Mouse (Mus musculus): Measurements from ENCODE around the gene Sned1.
A peak's percentile ranks its signal among the peaks of the same experiment; 100 is the strongest.
"Not testable (repeated sequence)": the region's sequence is repeated elsewhere in the genome, so short reads cannot be mapped to it uniquely, and the experiment has no call there.

Sned1 gene

DNA sequence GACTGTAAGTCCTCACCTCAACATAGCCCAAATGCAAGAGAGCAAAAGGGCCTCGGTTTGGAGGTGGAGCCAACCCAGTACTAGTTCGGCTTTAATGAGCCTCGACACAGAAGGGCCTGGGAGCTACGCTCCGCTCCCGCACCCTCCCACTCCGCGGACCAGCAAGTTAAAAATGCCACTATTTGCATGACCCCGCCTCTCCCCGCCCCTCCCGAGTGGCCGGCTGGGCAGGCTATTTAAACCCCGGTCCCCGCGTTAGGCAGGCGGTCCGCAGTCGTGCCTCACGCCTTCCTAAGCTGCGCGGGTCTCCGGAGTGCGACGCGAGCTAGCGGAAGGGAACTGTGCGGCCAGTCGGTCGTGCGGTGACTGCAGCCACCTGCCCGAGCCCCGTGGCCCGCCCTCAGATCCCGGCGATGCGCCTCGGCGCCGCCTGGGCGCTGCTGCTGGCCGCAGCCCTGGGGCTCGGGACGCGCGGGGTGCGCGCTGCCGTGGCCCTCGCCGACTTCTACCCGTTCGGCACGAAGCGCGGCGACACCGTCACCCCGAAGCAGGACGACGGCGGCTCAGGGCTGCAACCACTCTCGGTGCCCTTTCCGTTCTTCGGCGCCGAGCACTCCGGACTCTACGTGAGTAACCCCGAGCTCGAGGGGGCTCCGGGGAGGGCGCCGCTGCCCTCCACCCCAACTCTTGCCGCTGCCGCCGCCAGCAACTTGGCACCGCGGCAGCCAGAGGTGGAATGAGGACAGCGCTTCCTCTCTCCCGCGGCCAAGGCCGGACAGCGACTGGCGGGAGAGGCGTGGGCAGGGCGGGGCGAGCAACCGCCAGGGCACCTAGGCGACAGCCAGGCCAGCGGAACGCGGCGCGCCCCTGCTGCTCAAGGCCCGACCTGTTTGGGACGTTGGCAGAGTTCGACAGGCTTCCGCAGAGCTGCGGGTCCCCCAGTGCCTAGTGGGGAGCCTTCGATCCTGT lies at the start of gene Sned1:
Gene Sned1, plus strand, starts transcription at position 266 of the 969 bp plus-strand sequence.
- DNase-seq (ENCODE audit: low spot score): peak; percentile 94

DNA sequence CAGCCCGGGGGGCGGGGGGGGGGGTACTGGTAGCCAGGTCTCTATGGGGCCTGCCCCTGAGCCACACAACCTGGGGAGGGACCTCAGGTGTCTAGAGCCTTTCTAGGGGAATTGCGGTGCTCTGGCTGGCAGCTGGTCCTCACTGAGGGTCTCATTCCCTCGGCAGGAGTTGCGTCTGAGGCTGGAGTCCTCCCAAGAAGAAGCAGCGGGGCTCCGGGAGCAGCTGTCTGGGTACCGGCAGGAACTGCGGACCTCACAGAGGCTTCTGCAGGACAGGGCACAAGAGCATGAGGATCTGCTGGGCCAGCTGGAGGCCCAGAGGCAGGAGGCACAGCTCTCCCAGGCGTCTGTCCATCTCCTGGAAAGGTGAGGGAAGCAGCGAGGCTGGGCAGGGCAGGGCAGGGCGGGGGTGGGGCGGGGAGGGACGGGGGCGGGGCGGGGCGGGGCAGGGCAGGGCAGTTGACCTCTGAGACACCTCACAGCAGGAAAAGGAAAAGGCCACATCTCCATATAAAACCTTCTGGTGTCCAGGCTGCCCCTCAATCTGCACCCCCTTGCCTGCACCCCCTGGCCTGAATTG lies 44.8 kb upstream of the Sned1 start:
- no peak for DNase-seq (ENCODE audit: low spot score)

DNA sequence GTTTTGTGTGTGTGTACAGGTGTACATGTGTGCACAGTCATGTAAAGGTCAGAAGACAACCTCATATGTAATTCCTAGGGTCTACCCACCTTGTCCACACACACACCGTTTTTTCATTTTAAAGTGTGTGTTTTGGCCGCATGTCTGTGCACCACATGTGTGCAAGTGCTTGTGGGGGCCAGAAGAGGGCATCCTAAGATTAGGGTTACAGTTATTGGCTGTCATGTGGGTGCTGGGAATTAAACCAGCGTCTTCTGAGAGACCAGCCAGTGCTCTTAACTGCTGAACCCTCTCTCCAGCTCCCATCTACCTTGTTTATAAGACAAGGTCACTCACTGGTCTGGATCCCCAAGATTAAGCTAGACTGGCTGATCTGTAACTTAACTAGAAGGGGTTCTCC lies 40.7 kb upstream of the Sned1 start:
- DNase-seq (ENCODE audit: low spot score): no peak

DNA sequence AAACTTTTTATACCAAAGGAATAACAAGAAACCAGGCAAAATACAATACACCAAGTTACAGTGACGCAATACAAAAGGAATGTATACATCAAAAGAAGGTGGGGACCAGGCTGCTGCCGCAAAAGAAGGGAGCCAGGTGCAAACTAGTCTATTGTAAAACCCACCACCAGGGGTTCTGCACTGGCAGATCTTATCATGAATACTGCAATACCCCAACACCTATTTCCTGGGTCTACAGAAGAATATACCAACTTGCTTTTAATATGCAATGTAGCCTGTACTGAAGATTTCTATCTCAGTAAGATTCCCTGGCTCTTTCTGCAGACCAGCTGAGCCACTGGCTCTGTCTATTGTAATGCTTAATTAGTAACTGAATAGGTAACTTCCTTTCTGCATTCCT lies 38.2 kb upstream of the Sned1 start:
- DNase-seq (ENCODE audit: low spot score): not testable (repeated sequence)

DNA sequence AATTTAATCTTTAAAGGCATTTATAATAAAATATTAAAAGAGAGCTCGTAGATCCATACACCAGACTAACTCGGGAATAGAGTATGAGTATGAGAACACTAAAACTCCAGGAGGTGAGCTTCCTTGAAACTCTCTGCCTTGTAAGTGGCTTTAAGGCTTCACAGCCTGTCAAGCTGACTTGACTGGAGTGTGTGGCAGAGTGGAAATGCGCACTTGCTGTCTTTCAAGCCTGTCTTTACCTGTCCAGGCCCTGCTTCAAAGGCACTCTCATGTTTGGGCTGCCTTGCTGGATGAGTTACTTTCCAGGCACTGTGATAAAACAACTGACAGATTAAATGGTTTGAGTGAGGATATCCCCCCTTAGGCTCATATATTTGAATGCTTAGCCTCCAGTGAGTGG lies 37.7 kb upstream of the Sned1 start:
- DNase-seq (ENCODE audit: low spot score): no peak

DNA sequence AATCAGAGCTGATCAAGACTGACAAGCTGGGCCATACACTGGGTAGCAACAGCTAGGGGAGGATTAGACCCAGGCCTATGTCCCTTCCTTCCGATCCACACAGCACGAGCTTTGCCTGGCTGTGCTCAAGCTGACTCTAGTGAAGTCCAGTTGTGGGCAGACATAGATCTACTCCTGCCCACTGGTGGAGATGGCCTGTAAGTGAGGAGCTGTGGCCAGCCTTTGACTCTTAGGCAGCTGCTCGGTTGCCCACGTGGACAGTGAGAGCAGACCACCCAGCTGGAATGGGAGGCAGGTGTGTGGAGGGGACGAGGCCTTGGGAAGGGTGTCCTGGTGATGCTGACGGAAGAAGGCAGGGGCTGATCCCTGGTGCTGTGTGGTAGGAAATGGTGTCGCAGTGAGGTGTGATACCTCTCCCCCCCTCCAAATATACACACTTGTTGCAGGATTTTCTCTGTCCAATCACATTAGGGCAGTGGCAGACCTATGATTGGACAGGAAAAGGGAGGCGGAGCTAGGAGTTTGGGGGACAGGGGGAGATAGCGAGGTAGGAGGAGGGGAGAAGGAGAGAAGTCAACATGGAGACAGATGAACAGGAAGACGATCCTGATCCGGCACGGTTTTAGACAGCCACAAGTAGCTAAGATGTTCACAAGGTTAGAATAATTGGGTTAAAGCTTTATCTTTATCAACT lies 29.2 kb upstream of the Sned1 start:
- DNase-seq (ENCODE audit: low spot score): no peak

DNA sequence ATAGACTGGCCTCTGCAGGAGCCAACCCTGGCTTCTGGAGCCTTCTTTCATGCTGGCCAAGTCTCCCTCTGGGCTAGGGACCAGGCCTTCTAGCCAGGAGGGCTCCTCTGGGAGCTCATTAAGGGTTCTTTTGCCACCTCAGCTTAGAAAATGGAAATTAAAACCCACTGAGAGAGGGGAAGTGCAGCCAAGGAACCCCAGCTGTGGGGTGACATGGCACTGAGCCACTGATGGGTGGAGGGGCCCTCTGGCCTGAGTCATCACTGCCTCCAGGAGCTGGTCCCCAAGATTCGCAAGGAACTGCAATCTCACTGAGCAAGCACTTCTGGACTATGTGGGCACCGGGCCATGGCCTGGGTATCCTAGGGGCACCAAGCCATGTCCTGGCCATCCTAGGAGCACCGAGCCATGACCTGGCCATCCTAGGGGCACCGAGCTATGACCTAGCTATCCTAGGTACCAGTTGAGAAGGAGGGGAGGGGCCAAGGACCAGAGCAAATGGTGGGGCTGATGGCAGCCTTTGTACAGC lies 28.0 kb upstream of the Sned1 start:
- no peak for DNase-seq (ENCODE audit: low spot score)

DNA sequence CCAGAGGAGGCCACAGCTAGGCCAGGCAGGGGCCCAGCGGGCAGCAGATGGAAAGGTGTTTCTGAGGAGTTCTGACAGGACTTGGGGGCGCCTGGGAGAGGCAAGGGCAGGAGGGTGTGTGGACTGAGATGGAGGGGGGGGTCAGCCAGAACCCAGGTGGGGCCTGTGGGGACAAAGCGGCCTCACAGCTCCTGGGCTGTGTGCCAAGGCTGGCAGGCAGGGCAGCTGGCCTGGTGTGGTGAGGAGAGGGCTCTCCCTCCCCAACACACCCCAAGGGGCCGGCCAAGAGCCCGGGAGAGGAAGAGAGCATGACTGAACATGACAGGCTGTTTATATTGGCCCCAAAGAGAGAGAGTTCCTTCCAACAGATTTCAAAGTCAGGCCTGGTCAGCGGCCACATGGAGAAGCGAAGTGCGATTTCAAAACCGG lies 25.4 kb upstream of the Sned1 start:
- peak; percentile 91 for DNase-seq (ENCODE audit: low spot score)

DNA sequence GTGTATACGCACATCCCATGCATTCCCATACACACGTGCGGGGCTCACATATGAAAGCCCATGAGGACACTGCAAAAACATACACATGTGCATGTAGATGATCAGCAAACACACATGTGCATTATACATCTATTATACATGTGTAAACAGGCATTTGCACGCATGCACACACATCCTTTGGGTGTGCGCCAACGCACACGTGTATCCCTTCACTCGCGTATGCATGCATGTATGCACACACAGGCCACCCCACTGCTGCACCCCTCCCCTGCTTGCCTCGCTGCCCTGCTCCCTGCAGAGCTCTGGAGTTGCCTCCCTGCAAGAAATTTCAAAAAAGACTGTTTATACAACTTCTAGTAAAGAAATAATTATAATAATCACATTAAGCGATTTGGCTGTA lies 24.6 kb upstream of the Sned1 start:
- DNase-seq (ENCODE audit: low spot score): no peak

DNA sequence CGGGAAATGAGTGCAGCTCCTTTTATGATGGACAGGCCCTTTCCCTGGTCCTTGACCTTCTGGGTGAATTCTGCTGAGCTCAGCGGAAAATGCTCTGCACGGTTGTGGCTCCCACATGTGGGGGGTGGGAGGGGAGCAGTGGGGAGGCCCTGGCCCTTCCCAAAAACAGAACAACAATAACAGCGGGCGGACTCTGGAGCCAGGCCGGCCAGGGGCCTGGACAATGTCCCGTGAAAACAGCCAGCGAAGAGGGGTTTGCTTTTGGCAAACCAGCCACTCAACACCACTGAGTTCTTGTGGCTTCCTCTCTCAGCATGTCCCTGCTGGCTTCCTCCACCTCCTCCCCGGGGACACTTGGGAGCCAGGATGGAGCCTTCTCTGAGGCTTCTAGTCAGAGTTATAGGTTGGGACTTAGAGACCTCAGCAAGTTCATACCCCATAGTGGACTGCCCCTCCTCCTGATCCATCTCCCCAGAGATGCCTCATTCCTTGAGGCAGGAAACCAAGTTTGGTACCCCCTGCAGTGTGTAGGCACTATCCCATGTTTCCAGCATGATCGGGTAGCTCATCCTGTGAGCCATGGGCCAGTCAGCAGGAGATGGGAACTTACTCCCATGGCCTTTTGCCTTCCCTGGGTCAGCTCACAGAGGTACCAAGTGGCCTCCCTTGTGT lies 24.0 kb upstream of the Sned1 start:
- DNase-seq (ENCODE audit: low spot score): peak; percentile 21

DNA sequence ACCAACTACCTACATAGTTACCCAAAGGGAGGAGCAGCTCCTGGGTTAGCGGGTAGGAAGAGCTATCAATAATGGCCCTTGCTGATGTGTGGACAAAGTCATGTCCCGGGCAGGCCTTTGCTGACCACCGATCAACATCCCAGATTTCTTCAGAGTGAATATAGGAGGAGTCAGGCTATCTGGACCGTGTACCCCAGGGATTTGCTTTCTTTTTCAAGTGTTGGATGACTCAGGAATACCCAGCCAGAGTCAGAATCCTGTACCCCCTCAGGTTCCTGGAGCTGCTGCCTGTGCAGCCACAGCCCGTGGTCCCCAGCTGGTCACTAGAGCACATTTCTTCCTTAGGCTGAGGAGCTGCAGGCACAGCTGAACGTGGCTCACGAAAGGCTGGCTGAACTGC lies 23.2 kb upstream of the Sned1 start:
- DNase-seq (ENCODE audit: low spot score): no peak

DNA sequence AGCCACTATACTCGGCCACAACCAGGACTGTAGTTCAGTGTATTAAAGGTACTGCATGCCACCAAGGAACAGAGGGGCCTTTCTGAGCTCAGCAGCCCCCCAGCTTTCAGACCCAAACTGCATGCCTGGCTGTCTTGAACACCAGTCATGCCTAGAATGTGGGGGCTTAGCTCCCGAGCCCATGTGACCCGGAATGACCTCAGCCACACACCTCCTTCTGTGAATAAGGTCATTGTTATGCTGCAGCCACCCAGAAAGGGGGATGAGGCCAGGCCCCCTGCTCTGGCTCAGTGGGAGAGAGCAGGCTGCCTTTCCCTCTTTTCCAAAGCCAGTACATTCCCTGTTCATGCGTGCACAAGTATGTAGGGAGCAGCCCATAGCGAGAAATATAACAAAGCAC lies 21.0 kb upstream of the Sned1 start:
- no peak for DNase-seq (ENCODE audit: low spot score)

DNA sequence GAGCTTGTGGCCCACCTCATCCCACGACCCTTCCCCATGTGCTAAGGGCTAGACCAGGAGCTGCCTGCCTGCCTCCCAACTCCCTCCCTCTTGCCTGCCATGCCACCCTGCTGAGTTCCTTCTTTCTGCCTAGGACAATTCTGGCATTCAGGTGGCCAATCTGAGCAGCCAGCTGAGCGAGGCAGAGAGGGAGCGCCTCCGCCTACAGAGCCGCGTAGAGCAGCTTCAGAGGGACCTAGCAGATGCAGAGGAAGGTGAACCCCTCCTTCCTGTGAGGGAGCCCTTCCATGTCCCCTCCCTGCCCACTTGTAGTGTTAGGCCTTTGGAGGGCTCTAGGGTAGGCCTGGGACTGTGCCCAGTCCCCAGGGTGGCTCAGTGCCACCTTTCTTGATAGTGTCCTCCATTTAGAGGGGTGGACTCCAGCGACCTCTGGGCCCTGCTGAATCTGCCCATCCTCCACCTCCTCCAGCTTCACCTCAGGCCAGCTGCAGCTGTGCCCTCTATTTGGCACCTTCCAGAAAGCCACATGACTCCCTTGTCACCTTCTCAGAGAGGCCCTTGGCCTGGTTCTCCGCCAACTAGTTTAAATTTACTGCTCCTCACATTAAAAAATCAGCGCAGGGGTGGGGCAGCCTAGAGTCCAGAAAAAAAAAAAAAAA lies 18.7 kb upstream of the Sned1 start:
- DNase-seq (ENCODE audit: low spot score): no peak

DNA sequence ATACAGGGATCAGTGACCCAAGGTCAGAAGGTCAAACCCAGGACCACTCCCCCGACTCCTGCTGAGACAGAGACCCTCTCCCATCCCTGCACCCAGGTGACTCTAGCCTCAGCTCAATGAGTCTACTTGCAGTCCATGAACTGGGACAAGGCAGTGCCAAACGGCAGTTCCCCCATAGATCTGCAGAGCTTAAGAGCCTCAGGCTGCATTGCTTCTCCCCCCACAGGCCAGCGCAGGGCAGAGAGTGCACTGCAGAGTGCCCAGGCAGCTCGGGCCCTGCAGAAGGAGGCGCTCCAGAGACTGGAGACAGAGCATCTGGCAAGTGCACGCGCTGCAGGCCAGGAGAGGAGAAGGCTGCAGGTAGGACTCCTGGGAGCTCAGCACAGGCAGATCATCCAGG lies 18.1 kb upstream of the Sned1 start:
- no peak for DNase-seq (ENCODE audit: low spot score)

DNA sequence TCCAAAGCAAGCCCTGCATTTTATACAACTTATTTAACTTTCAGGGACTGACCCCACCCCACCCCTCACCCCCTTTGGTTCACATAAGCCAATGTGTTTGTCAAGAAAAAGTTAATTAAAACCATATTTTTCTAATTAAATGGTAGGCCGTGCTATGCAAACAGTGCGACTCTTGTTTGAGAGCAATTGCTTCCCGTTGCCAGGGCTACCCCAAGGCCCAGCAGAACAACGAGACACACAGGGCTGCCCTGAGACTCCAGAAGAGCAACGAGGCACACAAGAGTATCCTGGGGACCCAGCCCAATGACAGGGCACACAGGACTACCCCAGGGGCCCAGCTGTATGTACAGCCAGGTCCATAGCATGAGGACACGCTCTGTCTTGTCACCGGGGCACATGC lies 14.9 kb upstream of the Sned1 start:
- DNase-seq (ENCODE audit: low spot score): no peak

DNA sequence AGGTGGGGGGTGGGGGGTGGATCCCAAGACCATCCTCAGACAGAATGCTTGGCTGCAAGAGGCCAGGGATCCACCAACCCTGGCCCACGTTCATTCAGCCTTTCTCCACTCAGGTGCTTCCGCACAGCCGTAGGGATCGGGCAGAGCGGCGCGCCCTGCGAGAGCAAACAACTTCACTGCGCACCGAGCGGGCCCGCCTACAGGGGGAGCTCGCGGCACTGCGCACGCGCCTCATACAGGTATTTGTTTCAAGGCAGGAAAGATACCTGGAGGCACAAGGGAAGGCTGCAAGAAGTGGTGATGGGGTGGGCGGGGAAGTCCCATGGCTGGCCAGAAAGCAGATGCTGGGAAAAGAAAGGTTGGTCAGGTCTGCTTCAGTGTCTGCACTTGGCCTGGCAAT lies 11.7 kb upstream of the Sned1 start:
- peak; percentile 82 for DNase-seq (ENCODE audit: low spot score)

DNA sequence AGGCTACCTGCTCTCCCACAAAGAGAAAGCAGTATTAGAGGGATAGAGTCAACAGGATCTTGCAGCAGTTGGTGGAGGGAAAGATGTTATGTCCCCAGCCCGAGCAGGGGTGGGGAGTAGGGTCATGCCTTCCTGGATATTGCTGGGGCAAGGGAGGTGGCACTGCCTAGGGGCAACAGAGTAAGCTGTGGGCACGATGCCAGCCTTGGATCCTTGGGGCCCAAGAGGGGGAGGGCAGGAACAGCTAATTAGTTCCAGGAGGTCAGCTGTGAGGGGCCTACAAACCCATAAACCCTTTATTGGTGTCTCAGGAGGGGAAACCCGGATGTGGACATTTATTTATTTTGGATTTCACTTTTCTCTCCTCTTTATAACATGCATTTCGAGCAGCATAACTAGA lies 10.4 kb upstream of the Sned1 start:
- no peak for DNase-seq (ENCODE audit: low spot score)

DNA sequence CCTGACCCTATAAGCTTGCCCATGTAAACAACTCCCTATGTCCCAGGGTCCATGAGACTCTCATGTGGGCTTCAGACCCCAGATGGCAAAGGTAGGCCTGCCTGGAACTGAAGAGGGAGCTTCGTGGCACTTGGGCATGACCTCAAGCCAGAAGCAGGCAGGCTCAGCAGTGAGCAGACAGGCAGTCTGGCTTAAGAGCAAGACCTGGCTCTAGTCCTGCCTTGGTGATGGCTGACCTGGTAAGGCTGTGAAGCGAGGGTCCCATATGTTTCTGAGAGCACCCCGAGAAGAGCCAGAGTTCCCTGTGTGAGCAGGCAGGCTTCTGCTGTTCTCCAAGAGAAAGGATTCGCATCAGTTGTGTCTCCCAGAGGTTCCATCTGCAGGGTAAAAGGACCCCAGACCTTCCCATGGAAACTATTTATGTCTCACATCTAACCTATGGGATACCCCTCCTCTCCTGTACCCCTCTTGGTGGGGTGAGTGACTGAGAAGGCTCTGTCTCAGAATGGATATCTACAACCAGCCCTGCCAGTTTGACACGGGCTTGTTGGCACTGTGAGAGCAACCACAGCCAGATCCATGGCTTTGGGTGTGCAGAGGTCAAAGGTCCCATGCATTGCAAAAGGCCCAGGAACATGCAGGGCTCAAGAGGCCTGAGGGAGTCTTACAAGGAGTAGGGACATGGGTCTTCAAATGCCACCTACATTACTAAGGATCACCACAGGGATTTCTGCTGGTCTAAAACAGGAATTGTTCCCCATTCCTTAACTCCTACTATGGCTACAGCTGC lies 9.7 kb upstream of the Sned1 start:
- no peak for DNase-seq (ENCODE audit: low spot score)

DNA sequence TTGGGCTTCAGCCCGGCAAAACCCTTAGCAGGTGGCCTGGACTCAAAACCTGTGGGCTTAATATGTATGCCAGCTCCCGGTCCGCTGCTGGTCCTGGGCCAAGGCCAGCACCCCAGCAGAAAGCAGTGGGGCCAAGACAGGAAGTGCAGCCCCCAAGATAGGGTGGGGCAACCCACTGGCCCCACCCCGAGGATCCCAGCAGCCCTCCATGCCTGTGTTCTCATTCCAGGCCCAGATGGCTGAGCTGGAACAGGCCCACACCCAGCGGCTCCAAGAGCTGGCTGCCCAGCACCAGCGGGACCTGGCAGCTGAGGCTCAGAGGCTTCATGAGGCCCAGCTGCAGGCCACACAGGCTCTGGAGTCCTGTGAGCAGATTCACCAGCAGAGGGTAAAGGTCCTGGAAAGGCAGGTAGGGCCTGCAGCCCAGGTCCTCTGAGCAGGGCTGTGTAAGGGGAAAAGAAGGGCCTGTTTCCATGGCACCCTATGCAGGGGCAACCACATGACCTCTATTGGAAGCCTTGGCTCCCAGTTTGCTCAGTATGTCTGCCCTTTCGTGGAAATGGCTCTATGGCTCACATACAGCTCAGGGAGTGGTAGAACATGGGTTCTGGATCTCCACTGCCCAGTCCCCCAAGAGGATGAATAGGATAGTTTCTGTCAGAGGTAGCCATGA lies 8.2 kb upstream of the Sned1 start:
- DNase-seq (ENCODE audit: low spot score): no peak

DNA sequence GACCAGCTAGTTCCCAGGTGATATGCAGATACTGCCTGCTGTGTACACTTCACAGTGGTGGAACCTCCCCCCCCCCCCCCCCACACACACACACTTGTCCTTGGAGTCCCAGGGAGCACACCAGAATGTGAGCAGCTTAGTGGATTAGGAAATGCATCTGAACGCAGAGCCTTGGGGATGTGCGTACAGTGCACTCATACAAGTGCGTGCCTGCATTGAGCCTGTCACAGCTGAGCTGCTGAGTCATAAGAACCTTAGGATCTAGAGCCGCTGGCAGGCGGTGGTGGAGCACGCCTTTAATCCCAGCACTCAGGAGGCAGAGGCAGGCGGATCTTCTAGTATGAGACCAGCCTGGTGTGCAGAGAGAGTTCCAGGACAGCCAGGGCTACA lies 7.7 kb upstream of the Sned1 start:
- DNase-seq (ENCODE audit: low spot score): no peak

All from urinary bladder, postnatal 14 days (tissue).